Mouse (Mus musculus) erythroblast, embryonic 14.5 days (primary cell): ENCODE measurements at regions not wholly inside any gene's neighbourhood (a gene's known extent, or its start where the extent isn't known, plus 50 kb on each side); places are given as distances from the start of the nearest gene placed in this dataset.

Experiments used
- H3K27me3 ChIP-seq: 2 replicates; pipeline ENCODE4 v1.6.1; 2012; ENCODE audit warnings: inconsistent platforms; ENCODE audit not compliant: control insufficient read depth
- H3K36me3 ChIP-seq: 2 replicates; pipeline ENCODE4 v1.6.1; 2012; ENCODE audit warnings: mild to moderate bottlenecking, inconsistent platforms; ENCODE audit not compliant: control insufficient read depth
- H3K4me1 ChIP-seq: 2 replicates; pipeline ENCODE4 v1.6.1; 2012; ENCODE audit warnings: inconsistent platforms; ENCODE audit not compliant: control insufficient read depth
- H3K4me3 ChIP-seq: replicated peaks from 2 replicates; pipeline ENCODE3; 2012; ENCODE audit warnings: moderate library complexity, mild to moderate bottlenecking, inconsistent platforms
- H3K9me3 ChIP-seq: 2 replicates; pipeline ENCODE4 v1.6.1; 2012; ENCODE audit warnings: low read length, inconsistent platforms, mixed read lengths; ENCODE audit not compliant: control insufficient read depth
- GATA1 ChIP-seq: IDR thresholded peaks from 2 replicates; pipeline ENCODE4 v1.6.1; 2012; ENCODE audit warnings: low read length, inconsistent platforms, mixed read lengths
- TAL1 ChIP-seq: IDR thresholded peaks from 3 replicates; pipeline ENCODE4 v1.6.1; 2012; ENCODE audit warnings: low read length, inconsistent platforms, mixed read lengths

GRCm38 (mm10) chr9:47054595-47054994 lies 56.1 kb downstream of the Gm4791 start:
- Histone ChIP-seq H3K4me3 (no peak overlapping the region), H3K4me1 (no peaks in the 10 kb centered on the region), H3K36me3 (no peaks in the 10 kb centered on the region), H3K27me3 (no peaks in the 10 kb centered on the region), H3K9me3 (peaks cover 11% of the 10 kb centered on the region; the same call in 1 of the 2 replicates)
- TF ChIP-seq GATA1 (no peak), TAL1 (no peak)

GRCm38 (mm10) chr9:47055558-47055957 lies 57.0 kb downstream of the Gm4791 start:
- H3K27me3 ChIP-seq: no peaks in the 10 kb centered on the region
- H3K36me3 ChIP-seq: no peaks in the 10 kb centered on the region
- H3K4me1 ChIP-seq: no peaks in the 10 kb centered on the region
- H3K9me3 ChIP-seq: peaks cover 7% of the 10 kb centered on the region; the same call in 1 of the 2 replicates
- H3K4me3 ChIP-seq: no peak overlapping the region
- TF ChIP-seq TAL1: no peak
- no peak for TF ChIP-seq GATA1

- H3K27me3 ChIP-seq: no peaks in the 10 kb centered on the region
- H3K4me3 ChIP-seq: no peak overlapping the region
- H3K36me3 ChIP-seq: no peaks in the 10 kb centered on the region
- TF ChIP-seq TAL1 (no peak), GATA1 (no peak)
- H3K4me1 ChIP-seq: no peaks in the 10 kb centered on the region
- H3K9me3 ChIP-seq: no peaks in the 10 kb centered on the region
Observed at GRCm38 (mm10) chr9:47059339-47060005, 60.9 kb downstream of the Gm4791 start.

GRCm38 (mm10) chr9:47060757-47061156 lies 62.2 kb downstream of the Gm4791 start:
- Histone ChIP-seq H3K27me3 (no peaks in the 10 kb centered on the region), H3K4me1 (no peaks in the 10 kb centered on the region), H3K4me3 (no peak overlapping the region), H3K36me3 (no peaks in the 10 kb centered on the region), H3K9me3 (no peaks in the 10 kb centered on the region)
- TF ChIP-seq TAL1 (no peak), GATA1 (no peak)

- TF ChIP-seq TAL1 (no peak), GATA1 (no peak)
- no peaks in the 10 kb centered on the region for H3K4me1 ChIP-seq
- H3K36me3 ChIP-seq: no peaks in the 10 kb centered on the region
- H3K4me3 ChIP-seq: no peak overlapping the region
- H3K27me3 ChIP-seq: no peaks in the 10 kb centered on the region
- no peaks in the 10 kb centered on the region for H3K9me3 ChIP-seq
Observed at GRCm38 (mm10) chr9:47062516-47062915, 64.0 kb downstream of the Gm4791 start.

GRCm38 (mm10) chr9:47063751-47064150 lies 65.2 kb downstream of the Gm4791 start:
- TF ChIP-seq GATA1 (no peak), TAL1 (no peak)
- Histone ChIP-seq H3K36me3 (no peaks in the 10 kb centered on the region), H3K4me1 (no peaks in the 10 kb centered on the region), H3K27me3 (no peaks in the 10 kb centered on the region), H3K4me3 (no peak overlapping the region), H3K9me3 (no peaks in the 10 kb centered on the region)

- H3K4me1 ChIP-seq: no peaks in the 10 kb centered on the region
- TF ChIP-seq GATA1 (no peak), TAL1 (no peak)
- H3K4me3 ChIP-seq: no peak overlapping the region
- no peaks in the 10 kb centered on the region for H3K36me3 ChIP-seq
- no peaks in the 10 kb centered on the region for H3K27me3 ChIP-seq
- H3K9me3 ChIP-seq: no peaks in the 10 kb centered on the region
Observed at GRCm38 (mm10) chr9:47064463-47065032, 66.0 kb downstream of the Gm4791 start.

- Histone ChIP-seq H3K9me3 (no peaks in the 10 kb centered on the region), H3K27me3 (no peaks in the 10 kb centered on the region), H3K4me3 (no peak overlapping the region), H3K36me3 (no peaks in the 10 kb centered on the region), H3K4me1 (no peaks in the 10 kb centered on the region)
- TF ChIP-seq TAL1 (no peak), GATA1 (no peak)
Observed at GRCm38 (mm10) chr9:47069436-47069835, 70.9 kb downstream of the Gm4791 start.

GRCm38 (mm10) chr9:47070958-47071357 lies 72.4 kb downstream of the Gm4791 start:
- Histone ChIP-seq H3K36me3 (no peaks in the 10 kb centered on the region), H3K27me3 (no peaks in the 10 kb centered on the region), H3K9me3 (no peaks in the 10 kb centered on the region), H3K4me3 (no peak overlapping the region), H3K4me1 (no peaks in the 10 kb centered on the region)
- TF ChIP-seq GATA1: no peak

GRCm38 (mm10) chr9:47076946-47077345 lies 78.4 kb downstream of the Gm4791 start:
- no peaks in the 10 kb centered on the region for H3K4me1 ChIP-seq
- H3K4me3 ChIP-seq: no peak overlapping the region
- H3K36me3 ChIP-seq: no peaks in the 10 kb centered on the region
- no peaks in the 10 kb centered on the region for H3K27me3 ChIP-seq
- peaks cover 4% of the 10 kb centered on the region; the same call in 1 of the 2 replicates for H3K9me3 ChIP-seq
- TF ChIP-seq GATA1: no peak
- no peak for TF ChIP-seq TAL1
